Mouse (Mus musculus) heart, embryonic 14.5 days (tissue): Measurements from ENCODE around the gene Slc37a1. TPM values are rescaled to one million over a fixed set of nuclear protein-coding genes. Genes with fewer than 3 reads are reported as not detected.
"Not testable (repeated sequence)": the region's sequence is repeated elsewhere in the genome, so short reads cannot be mapped to it uniquely, and the experiment has no call there.

Experiments used
- ATAC-seq: fragments of 200-750 bp; cut with Nextera tagmentation; 2 replicates; pipeline ENCODE4 v1.8.0; 2017; ENCODE audit warnings: low read depth, moderate TSS enrichment; ENCODE audit not compliant: insufficient number of reproducible peaks, insufficient read depth, low FRiP score
- H3K27ac ChIP-seq, 2 experiments: fragments of 200-500 bp in 1 of 2; fragments of 300-500 bp in 1 of 2; sonication (generic) in 1 of 2; replicated peaks in 1 of 2; 2 replicates each; pipeline ENCODE4 v1.5.1; 2012 to 2014; ENCODE audit warnings: low read depth in 2 of 2, low read length in 2 of 2, control low read depth in 1 of 2, mild to moderate bottlenecking in 1 of 2, mixed read lengths in 1 of 2; ENCODE audit not compliant: control insufficient read depth in 1 of 2, insufficient read depth in 1 of 2
- H3K27me3 ChIP-seq: fragments of 300-500 bp; sonication (generic); 2 replicates; pipeline ENCODE4 v1.6.1; 2014; ENCODE audit warnings: mild to moderate bottlenecking, low read length, control low read depth; ENCODE audit not compliant: control insufficient read depth, insufficient read depth
- H3K36me3 ChIP-seq: fragments of 300-500 bp; sonication (generic); 2 replicates; pipeline ENCODE4 v1.6.1; 2014; ENCODE audit warnings: mild to moderate bottlenecking, control low read depth, low read length, mixed read lengths; ENCODE audit not compliant: control insufficient read depth, insufficient read depth
- H3K4me1 ChIP-seq, 2 experiments: fragments of 200-500 bp in 1 of 2; fragments of 300-500 bp in 1 of 2; sonication (generic) in 1 of 2; 2 replicates each; pipeline ENCODE4 v1.6.1; 2012 to 2014; ENCODE audit warnings: low read length in 2 of 2, control low read depth in 1 of 2, mixed read lengths in 1 of 2; ENCODE audit not compliant: control insufficient read depth in 2 of 2, insufficient read depth in 2 of 2
- H3K4me2 ChIP-seq: fragments of 300-500 bp; sonication (generic); 2 replicates; pipeline ENCODE4 v1.6.1; 2014; ENCODE audit warnings: mild to moderate bottlenecking, low read length
- H3K4me3 ChIP-seq, 2 experiments: fragments of 200-500 bp in 1 of 2; fragments of 300-500 bp in 1 of 2; sonication (generic) in 1 of 2; 2 replicates each; pipeline ENCODE4 v1.5.1; 2012 to 2014; ENCODE audit warnings: low read length in 2 of 2, mild to moderate bottlenecking in 2 of 2, control low read depth in 1 of 2, low read depth in 1 of 2, moderate library complexity in 1 of 2; ENCODE audit not compliant: control insufficient read depth in 1 of 2, insufficient read depth in 1 of 2
- H3K9ac ChIP-seq: fragments of 300-500 bp; sonication (generic); 2 replicates; pipeline ENCODE4 v1.6.1; 2014; ENCODE audit warnings: mild to moderate bottlenecking, low read length
- H3K9me3 ChIP-seq: fragments of 300-500 bp; sonication (generic); 2 replicates; pipeline ENCODE4 v1.6.1; 2016; ENCODE audit warnings: low read length, control low read depth; ENCODE audit not compliant: control insufficient read depth
- WGBS: fragments of 180-500 bp; shearing (Covaris S2); extraction: QIAGEN DNeasy Blood & Tissue Kit; methylation state at CpG from one replicate; pipeline ENCODE4 v1.1.7; 2014; 5-methylcytosine and 5-hydroxymethylcytosine counted together
- polyA plus RNA-seq: library from polyadenylated mRNA; unstranded; fragments of >200 nt; fragmentation: Nextera tagmentation; extraction: Ambion mirVana; gene quantifications from 2 replicates; pipeline ENCODE4 v1.2.1, GENCODE M21; 2014

Slc37a1 gene
- polyA plus RNA-seq, 1 experiment from 2014 or later, result 8.0 TPM

GRCm38 (mm10) chr17:31268016-31268415 lies 18.6 kb upstream of the Slc37a1 start:
- Histone ChIP-seq H3K4me1 (no peaks in the 10 kb centered on the region), H3K4me2 (no peak overlapping the region), H3K27me3 (no peaks in the 10 kb centered on the region), H3K36me3 (no peaks in the 10 kb centered on the region), H3K27ac (no peak overlapping the region), H3K9me3 (no peaks in the 10 kb centered on the region), H3K4me3 (no peak overlapping the region), H3K9ac (no peak overlapping the region)
- 76% methylated on average over 1 of the region's 1 CpGs for WGBS
- ATAC-seq, result no peak

GRCm38 (mm10) chr17:31269761-31270160 lies 16.8 kb upstream of the Slc37a1 start:
- ATAC-seq, result no peak
- Histone ChIP-seq H3K27ac (no peak overlapping the region), H3K27me3 (no peaks in the 10 kb centered on the region), H3K36me3 (no peaks in the 10 kb centered on the region), H3K9me3 (no peaks in the 10 kb centered on the region), H3K4me1 (no peaks in the 10 kb centered on the region), H3K9ac (no peak overlapping the region), H3K4me2 (no peak overlapping the region), H3K4me3 (no peak overlapping the region)
- WGBS, result 87% methylated on average over 2 of the region's 2 CpGs

GRCm38 (mm10) chr17:31270246-31270645 lies 16.3 kb upstream of the Slc37a1 start:
- Histone ChIP-seq H3K9ac (no peak overlapping the region), H3K4me3 (no peak overlapping the region), H3K27me3 (no peaks in the 10 kb centered on the region), H3K4me2 (no peak overlapping the region), H3K9me3 (no peaks in the 10 kb centered on the region), H3K4me1 (no peaks in the 10 kb centered on the region), H3K27ac (no peak overlapping the region), H3K36me3 (no peaks in the 10 kb centered on the region)
- WGBS, result 54% methylated on average over 4 of the region's 4 CpGs
- no peak for ATAC-seq

- H3K9me3 ChIP-seq, H3K9ac ChIP-seq, H3K4me1 ChIP-seq, H3K4me3 ChIP-seq, H3K36me3 ChIP-seq, ATAC-seq, H3K27me3 ChIP-seq, H3K4me2 ChIP-seq, H3K27ac ChIP-seq: not testable (repeated sequence)
- 71% methylated on average over 8 of the region's 8 CpGs for WGBS
These were observed 15.9 kb upstream of the Slc37a1 start for GRCm38 (mm10) chr17:31270736-31271135.

GRCm38 (mm10) chr17:31271136-31271851 lies 15.3 kb upstream of the Slc37a1 start:
- no peaks in the 10 kb centered on the region for H3K27me3 ChIP-seq
- no peak for ATAC-seq
- H3K4me1 ChIP-seq, result no peaks in the 10 kb centered on the region
- H3K27ac ChIP-seq, result no peak overlapping the region
- no peak overlapping the region for H3K9ac ChIP-seq
- no peak overlapping the region for H3K4me3 ChIP-seq
- no peaks in the 10 kb centered on the region for H3K9me3 ChIP-seq
- 33% methylated on average over 2 of the region's 7 CpGs for WGBS
- no peaks in the 10 kb centered on the region for H3K36me3 ChIP-seq
- no peak overlapping the region for H3K4me2 ChIP-seq

- Histone ChIP-seq H3K4me1 (peaks cover 7% of the 10 kb centered on the region in 2 experiments; a peak in 1 of 4 replicates), H3K4me2 (no peak overlapping the region), H3K9me3 (no peaks in the 10 kb centered on the region), H3K36me3 (no peaks in the 10 kb centered on the region), H3K9ac (no peak overlapping the region), H3K27ac (no peak overlapping the region), H3K27me3 (no peaks in the 10 kb centered on the region), H3K4me3 (no peak overlapping the region)
- WGBS, result 80% methylated on average over 9 of the region's 9 CpGs
- ATAC-seq, result no peak
These were observed 14.0 kb upstream of the Slc37a1 start for GRCm38 (mm10) chr17:31272416-31273165.

- Histone ChIP-seq H3K4me1 (peaks cover 7% of the 10 kb centered on the region in 2 experiments; a peak in 1 of 4 replicates), H3K27me3 (no peaks in the 10 kb centered on the region), H3K36me3 (no peaks in the 10 kb centered on the region), H3K4me2 (no peak overlapping the region), H3K27ac (no peak overlapping the region), H3K4me3 (no peak overlapping the region), H3K9me3 (no peaks in the 10 kb centered on the region), H3K9ac (no peak overlapping the region)
- ATAC-seq, result no peak
- 80% methylated on average over 8 of the region's 8 CpGs for WGBS
These were observed 13.0 kb upstream of the Slc37a1 start for GRCm38 (mm10) chr17:31273631-31274030.
